Mouse (Mus musculus): ENCODE measurements around the gene Stil. TPM values are rescaled to one million over a fixed set of nuclear protein-coding genes. Genes with fewer than 3 reads are reported as not detected.
"Not testable (repeated sequence)": the region's sequence is repeated elsewhere in the genome, so short reads cannot be mapped to it uniquely, and the experiment has no call there.

Gene Stil
- total RNA-seq (2015) = 36.2 and 37.6 TPM in 2 replicates
- 13.9 and 16.7 TPM in 2 replicates for total RNA-seq (2017)

DNA sequence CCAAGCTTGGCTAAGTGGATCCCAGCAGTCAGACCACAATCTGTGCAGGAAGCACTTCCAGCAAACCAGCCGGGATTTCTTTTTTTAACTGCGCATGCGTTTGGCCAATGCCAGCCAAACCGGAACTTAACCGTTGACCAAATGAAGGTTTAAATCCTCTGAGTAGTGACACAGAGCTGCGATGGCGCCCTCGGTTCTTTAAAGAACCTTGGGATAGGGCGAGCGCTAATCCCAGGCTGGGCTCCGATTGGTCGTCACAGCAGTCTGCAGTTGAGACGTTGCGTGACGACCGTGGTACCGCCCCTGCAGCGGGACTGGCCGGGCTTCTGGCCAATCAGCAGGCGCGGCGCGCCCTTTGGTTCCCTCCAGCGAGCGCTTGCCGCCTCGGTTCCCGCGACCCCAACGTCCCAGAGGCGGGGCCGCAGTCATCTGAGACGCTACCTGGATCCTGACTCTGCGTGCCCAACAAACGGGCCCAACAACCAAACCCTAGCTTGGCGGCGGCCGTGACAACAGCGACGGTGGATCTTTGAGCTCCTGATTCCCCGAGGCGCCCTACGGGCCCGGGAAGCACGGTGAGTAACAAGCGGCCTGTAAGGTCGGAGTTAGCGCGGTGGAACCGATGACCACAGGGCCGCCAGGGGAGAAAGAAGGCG is at the start of gene Stil:
TSS of gene Stil (plus strand) at position 387 of the 656 bp plus-strand sequence.
- ATAC-seq (ENCODE audit: poor library complexity, severe bottlenecking) = peak; percentile 95

DNA sequence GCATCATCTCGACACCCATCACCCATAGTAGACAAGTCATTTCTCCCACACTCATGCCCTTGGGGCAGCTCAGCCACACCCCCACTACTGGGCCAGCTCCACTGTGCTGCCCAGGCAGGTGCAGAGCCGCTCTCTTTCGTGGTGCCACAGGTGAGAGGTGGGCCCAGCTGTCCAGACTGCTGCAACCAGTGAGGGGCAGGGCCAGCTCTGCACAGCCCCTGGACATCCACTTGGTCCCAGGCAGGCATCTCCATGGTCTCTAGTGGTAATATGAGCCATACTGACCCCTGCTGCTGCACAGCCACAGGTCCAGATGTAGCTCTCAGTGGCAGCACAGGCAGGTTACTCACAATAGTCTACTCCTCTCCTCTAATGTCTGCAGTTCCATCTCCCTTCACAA is 46.8 kb upstream of the Stil start:
- ATAC-seq (ENCODE audit: poor library complexity, severe bottlenecking) = no peak

DNA sequence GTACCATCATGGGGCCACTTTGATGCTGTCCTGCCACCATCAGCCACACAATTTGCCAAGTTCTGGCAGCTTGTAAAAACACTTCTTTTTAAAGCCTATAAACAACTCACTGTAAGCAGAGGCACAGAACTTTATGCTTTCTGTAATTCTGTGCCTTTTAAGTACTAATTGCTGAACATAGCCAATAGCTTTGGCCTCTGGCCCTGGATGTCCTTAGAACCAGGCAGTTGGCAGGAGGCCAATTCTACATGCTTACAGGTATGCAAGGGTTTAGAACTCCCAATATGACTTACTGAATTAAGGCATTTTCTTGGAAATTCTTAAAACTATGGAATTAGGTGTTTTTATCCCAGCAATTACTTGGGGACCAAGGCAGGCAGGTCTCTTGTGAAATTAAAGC is 42.6 kb upstream of the Stil start:
- no peak for ATAC-seq (ENCODE audit: poor library complexity, severe bottlenecking)

DNA sequence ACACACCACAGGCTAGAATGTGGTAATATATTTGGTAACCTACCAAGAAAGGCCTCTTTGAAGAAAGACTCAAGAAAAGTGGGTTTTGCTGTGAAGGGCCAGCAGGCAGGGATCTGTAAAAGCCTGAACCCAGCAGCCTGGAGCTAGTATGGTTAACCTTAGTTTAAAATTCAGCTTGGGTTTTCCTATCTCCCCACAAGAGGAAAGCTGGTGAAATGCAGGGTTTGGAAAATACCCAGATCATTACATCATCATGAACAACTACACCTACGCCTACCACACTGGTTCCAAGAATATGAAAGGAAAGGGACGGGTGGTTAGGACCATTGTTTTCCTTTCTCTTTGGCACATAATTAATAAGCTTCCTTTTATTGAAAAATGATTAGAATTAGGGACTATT is 41.7 kb upstream of the Stil start:
- no peak for ATAC-seq (ENCODE audit: poor library complexity, severe bottlenecking)

DNA sequence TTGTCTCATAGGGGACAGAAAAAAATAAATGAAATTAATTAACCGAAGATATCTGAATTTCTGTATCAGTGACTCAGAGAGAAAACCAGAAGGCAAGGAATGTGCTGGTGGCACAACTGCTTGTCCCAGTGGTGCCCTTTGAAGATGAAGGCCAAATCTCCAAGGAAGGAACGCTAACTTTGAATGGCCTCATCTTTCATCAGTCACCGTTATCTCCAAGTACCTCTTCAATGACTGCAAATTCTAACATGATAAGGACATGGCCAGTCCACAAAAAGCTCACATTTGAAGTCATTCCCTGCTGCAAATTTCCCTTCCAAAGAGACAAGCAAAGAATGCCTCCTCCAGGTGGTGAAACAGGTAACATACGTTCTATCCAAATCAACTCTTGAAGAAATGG is 41.2 kb upstream of the Stil start:
- ATAC-seq (ENCODE audit: poor library complexity, severe bottlenecking) = no peak

DNA sequence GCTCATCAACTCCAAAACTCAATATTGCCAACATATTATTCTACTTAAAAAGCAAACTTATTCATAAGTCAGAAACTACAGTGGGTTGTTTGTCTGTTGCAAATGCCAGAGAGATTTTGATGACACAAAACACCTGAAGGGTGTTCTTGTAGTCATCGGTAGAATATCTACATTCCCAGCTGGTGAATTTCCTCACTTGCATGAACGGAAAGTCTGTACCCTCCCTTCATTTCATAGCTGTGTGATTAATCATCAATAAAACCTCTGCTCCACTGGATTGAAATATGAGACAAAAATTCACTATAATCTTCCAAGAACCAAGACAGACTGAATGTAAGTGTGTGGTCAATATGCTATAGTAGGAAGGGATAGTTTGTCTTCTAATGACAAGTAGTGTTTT is 40.4 kb upstream of the Stil start:
- ATAC-seq (ENCODE audit: poor library complexity, severe bottlenecking) = no peak

DNA sequence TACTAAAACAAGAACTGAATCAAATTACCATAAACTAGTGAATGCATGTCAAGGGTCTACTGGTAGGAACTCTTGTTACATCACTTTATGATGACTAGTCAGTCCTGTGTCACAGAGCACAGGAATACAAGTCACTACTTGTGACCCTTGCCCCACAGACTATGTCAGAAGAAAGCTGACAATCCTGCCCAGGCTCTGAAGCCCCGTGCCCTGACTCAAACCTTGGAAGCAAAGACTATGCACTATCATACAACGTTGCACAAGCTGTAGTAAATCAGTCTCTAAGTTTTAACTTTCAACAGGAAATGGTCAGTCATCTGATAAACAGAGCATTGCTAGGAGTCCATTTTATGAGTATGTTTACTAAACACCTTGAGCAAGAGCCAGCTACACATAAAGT is 39.1 kb upstream of the Stil start:
- not testable (repeated sequence) for ATAC-seq (ENCODE audit: poor library complexity, severe bottlenecking)

DNA sequence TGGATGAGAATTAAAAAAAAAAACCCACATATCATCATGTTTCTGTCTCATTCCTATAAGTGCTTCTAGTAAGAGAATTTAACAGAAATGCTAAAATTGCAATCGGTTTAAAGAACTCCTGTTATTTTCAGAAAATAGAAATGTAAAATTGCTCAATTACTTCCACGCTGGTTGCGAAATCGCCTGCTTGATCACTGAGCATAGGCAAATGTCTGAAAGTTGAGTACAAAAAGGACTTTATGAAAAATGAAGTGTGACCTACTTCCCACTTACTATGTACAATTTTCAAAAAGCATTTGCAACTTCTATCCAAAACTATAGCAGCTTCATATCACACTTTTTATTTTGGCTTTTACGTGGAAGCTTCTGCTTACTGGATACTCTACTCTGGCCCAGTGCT is 29.2 kb upstream of the Stil start:
- ATAC-seq (ENCODE audit: poor library complexity, severe bottlenecking) = peak; percentile 57

DNA sequence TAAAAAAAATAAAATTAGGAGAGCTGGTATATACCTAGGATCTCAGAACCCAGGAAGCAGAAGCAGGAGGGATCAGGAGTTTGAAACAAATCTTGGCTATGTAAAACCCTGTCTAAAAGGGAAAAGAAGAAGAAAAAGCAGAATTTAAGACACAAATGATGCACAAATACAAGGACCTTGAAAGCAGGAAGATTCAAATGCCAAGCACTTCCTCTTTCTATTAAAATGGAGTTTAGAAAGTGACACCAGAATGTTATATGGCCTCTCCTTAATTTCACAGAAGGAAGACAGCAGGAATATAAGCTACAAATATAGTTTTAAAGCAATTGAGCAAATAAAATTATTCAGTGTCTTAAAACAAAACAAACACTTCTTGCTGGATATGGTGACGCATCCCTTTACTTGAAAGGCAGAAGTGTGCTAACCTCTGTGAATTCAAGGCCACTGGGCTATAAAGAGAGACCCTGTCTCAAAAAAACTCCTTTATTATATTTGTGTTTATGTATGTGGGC is 26.7 kb upstream of the Stil start:
- ATAC-seq (ENCODE audit: poor library complexity, severe bottlenecking) = peak; percentile 75

DNA sequence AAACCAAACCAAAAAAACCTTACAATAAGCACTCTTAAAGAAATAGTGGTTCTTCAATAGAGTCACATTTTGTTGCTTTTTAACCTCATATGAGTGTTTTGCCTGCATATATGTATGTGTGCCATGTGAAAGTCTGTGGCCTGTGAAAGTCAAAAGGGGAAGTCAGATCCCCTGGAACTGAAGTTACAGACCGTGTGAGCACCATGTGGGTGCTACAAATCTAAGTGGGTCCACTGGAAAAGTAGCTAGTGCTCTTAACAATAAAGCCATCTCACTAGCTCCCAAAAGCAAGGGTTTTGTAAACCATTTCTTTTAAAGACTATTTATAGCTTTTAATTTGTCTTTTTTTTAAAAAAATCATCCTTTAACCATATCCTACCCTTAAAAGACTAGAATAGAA is 17.3 kb upstream of the Stil start:
- 0 out of 2 replicates have a peak, but pooled peaks have one; percentile 17 for ATAC-seq (ENCODE audit: poor library complexity, severe bottlenecking)

DNA sequence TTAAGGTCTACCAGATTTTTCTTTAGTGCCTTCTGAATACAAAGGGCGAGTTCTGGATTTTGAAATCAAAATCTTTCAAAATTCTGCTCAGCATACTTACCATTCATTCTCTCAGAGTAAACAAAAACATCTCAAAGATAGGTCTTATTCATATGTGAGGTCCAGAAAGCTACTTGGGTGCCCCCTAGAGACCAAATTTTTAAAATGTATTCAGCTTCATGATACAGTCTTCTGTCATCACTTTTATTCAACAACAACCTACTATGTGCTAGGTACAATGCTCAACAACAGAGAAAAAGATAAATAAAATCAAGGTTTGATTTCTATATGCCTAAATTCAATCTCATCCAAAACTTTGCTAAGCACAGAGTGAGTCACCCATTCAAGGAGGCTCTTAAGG is 16.9 kb upstream of the Stil start:
- peak; percentile 34 for ATAC-seq (ENCODE audit: poor library complexity, severe bottlenecking)

DNA sequence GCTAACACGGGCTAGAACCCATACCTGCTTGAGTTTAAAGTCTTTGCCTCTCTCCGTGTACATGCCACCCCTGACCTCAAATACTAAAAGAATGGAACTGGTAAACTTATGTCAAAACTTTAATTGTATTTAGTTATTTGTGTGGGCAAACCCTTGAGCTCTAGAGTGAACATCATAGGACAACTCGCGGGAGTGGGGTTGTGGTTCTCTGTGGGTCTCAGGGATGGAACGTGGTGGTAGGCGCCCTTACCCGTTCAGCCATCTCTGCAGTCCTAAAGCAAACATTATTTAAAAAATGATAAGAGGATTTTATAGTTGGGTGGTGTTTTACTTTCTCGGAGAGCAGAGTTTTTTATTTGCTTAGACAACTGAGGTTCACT is 13.8 kb upstream of the Stil start:
- ATAC-seq (ENCODE audit: poor library complexity, severe bottlenecking) = peak; percentile 19

DNA sequence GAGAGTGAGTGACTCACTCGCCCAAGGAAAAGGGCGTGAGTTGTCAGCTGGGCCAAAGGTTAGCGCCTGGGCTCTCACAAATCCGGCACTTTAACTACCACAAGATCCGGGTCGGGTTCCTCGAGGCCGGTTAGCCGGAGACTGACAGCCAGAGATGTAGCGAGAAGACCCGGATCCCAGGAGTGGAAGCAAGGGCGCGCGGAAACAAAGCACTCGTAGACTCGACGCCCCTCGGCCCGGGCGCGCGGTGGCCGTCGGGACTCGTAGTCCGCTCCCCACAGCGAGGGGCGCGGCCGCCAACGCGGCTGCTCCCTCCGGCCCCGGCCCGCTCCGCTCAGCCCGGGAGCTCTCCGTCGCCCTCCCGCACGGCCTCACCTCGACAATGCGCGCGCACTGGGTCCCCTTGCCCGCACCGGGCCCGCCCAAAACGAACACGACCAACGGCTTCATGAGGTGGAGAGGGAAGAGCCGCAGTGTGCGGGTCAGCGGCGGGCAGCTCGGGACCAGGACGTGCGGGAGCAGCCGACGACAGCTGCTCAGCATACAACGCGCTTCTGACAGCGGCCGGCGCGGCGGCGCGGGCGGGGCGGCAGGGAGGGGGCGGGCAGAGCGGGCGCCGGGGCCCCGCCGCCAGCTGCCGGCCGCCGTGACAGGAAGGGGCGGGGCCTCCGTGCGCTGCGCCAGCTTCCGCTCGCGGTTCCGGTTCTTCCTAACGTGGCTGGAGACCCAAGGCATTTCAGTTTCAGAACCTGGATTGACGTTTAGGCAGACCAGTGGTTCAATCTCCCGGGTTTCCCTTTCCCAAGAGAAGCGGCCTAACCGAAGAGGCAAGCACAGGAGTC is 13.1 kb upstream of the Stil start, which contains the start of gene Cmpk1:
TSS of gene Cmpk1 (minus strand) at position 651 of the 842 bp plus-strand sequence.
- ATAC-seq (ENCODE audit: poor library complexity, severe bottlenecking) = peak; percentile 90

DNA sequence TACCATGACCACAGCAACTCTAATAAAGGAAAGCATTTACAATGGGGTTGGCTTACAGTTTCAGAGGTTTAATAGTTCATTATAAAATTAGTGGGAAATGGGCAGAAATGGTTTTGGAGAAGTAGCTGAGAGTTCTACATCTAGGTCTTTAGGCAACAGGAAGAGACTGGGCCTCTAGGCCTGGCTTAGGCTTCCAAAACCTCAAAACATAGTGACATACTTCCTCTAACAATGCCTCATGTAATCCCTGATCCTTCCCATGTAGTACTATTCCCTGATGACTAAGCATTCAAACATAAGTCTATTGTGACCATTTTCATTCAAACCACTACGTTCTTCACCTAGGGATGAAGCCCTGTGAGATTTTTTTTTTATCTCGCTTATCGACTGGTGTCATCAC is 5.7 kb upstream of the Stil start:
- peak; percentile 85 for ATAC-seq (ENCODE audit: poor library complexity, severe bottlenecking)

DNA sequence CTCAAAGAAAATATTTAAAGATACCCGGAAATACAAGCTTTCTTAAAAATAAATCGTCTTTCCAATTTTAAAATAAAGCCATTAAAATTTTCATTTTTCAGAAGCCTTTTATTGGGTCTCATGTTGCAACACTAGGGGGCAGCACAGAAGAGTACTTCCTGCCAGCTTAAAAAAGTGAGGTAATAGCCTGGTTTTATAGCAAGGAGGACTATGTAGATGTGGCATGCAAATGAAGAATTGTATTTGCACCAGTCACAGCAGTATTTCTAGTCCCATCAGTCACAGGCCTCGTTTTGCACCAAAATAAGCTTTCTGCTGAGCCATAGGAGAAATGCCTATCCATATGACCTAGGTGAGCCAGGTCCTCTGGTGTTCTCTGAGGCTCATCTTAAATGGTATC is 2.9 kb upstream of the Stil start:
- ATAC-seq (ENCODE audit: poor library complexity, severe bottlenecking) = no peak

DNA sequence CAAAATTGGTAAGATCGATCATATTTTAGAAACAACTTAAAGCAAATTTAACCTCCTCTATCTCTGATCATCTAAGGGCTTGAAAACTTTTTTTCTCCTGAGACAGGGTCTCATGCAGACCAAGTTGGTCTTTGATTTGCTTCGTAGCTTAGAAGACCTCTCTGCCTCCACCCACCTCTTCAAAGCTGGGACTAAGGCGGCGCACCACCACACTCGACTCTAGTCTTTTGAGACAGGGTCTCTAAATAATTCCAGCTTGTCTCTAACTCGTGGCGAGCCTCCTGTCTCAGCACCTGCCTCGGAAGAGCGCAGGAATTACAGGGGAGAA is 550 bp upstream of the Stil start:
- ATAC-seq (ENCODE audit: poor library complexity, severe bottlenecking) = no peak

DNA sequence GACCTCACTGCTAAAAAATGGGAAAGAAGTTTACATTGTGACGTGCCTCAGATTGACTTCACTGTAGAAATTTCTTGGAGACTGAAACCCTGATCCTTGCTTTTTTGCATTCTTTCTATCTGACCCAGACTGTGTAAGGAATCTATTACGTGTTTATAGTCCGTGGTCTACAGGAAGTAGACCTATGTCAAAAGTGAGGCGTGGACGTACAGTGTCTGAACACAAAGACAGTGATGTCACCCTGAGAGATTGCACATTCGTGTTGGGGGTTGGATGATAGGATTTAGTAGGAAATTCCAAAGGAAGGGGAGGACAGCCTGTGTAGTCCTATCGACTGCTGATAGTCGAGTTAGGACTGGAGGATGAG is 453 bp downstream of the Stil start:
- ATAC-seq (ENCODE audit: poor library complexity, severe bottlenecking) = peak; percentile 27

DNA sequence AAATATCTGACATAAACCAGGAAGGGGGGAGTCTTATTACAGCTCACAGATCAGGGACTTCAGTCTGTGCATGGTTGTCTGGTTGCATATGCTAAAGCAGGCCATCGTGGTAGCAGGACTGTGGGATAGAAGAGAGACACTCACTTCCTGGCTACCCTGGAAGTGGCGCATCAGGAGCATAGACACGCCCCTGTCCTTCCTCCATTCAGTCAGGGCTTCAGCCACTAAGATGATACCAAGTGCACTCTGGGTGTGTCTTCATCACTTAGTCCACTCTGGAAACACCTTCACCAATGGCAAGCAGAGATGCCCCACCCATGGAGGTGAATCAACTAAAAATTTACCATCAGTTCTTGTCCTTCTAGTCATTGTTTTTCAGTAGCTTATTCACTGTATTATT is 14.3 kb downstream of the Stil start:
- no peak for ATAC-seq (ENCODE audit: poor library complexity, severe bottlenecking)

DNA sequence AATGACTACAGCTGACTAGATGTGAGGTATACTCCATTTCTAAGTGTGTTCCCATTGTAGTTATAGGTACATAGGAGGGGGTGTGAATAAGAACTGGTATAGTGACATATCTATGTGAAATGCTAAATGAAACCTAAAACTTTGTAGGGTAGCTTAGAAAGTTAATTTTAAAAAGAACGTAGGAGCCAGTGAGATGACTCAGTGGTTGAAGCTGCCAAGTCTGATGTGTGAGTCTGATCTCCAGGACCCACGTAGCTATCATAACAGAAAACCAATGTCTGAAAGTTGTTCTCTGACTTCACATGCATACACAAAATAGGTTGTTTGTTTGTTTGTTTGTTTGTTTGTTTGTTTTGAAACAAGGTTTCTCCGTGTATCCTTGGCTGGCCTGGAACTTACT is 20.0 kb downstream of the Stil start:
- no peak for ATAC-seq (ENCODE audit: poor library complexity, severe bottlenecking)

DNA sequence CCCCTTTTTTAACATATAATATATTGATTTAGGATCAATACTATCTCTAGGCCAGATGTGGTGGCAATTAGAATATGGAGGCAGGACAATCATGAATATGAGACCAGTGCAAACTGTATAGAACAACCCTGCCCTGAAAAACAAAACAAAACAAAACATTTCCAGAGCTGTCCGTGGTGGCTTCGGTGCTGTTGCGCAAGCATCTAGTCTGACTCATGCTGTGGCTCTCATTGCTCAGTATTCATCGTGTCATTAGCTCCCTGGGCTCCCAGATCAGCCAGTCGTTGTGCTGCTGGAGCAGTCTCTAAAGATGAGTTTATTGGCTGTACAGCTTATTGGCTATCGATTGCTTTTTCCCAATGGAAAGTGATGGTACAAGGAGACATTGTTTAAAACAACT is 35.1 kb downstream of the Stil start:
- ATAC-seq (ENCODE audit: poor library complexity, severe bottlenecking) = peak; percentile 87

DNA sequence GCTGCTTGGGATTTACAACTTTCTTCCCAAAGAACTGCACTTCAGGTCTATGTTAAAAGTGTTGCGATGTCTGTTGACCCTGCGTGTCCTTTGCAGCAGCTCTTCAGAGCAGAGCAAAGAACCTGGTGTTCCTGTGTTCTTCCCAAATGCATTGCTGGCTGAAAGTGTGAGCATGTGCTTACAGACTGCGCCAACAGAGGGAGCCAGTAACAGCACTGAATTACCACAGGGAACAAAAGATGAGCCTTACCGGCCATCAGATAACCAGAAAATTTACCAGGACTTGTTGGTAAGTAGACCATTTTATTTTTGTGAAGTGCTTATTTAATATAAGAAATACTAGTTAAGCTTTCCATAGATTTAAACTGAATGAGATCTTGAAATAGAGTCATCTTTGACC is 38.3 kb downstream of the Stil start:
- ATAC-seq (ENCODE audit: poor library complexity, severe bottlenecking) = peak; percentile 73

DNA sequence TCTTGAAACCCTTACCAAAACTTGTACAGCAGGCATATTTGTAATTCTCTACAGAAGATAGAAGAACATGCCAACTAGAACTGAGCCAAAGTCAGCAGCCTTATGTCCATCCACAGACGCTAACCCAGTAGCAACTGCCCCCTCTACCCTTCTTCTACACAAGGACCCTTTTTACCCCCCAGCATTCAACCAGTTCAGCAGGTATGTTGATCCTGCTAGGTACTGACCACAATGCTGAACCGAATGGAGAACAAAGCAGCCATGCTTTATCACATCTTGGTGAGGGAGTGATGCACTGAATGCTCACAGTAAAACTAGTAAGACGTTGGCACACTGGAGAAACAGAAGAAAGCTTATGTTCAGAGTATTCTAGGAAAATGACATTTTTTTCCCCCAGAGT is 45.7 kb downstream of the Stil start:
- no peak for ATAC-seq (ENCODE audit: poor library complexity, severe bottlenecking)
